Mouse (Mus musculus) heart, postnatal 0 days (tissue): ENCODE data around the gene Phospho1.

Experiments
- CTCF ChIP-seq: IDR thresholded peaks from 2 replicates; pipeline ENCODE4 v1.5.1; 2016; ENCODE audit warnings: antibody characterized with exemption, control low read depth, low read depth
- EP300 ChIP-seq: IDR thresholded peaks from 2 replicates; pipeline ENCODE4 v1.6.1; 2016; ENCODE audit warnings: antibody characterized with exemption, low read depth

DNA sequence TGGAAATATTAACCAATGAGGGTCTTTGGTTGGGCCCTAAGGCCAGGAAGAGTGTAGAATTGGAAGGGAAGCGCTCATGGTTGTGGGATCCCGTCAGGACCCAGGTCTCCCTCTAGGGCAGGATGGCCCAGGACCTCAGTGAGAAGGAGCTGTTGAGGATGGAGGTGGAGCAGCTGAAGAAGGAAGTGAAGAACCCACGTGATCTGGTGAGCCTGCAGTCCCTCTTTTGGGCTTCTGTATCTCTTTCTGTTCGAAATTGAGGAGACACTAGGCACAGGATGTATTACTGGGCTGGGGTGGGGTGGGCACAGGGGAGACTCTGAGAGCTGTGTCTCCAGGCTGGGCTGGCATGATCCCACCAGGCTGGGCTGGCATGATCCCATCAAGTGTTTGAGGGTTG is 20.6 kb downstream of the Phospho1 start:
- TF ChIP-seq CTCF (no peak), EP300 (no peak)
